Mouse (Mus musculus): ENCODE data around the gene Tpbpa.
"Not testable (repeated sequence)": the region's sequence is repeated elsewhere in the genome, so short reads cannot be mapped to it uniquely, and the experiment has no call there.

The Tpbpa gene

DNA sequence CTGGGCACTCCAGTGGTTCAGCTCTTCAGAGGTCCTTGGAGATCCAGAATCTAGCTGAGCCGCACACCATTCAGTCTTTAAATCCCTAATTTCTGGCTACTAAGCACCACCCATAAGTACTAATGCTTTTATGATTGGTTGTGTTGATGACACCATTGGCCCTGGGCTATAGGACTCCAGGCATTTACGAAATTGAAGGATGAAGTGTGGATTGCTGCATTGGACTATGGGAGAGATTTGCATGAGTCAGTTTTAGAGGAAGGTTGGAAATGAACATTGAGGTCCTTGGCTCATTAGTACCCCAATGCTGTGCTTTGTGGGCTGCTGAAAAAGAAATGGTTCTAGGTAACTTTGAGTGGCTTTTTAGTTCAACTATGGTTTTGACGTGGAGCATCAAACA, at the start of gene Tpbpa:
TSS of gene Tpbpa (minus strand) at position 101 of the 400 bp plus-strand sequence.
- not testable (repeated sequence) for DNase-seq (ENCODE audit: low spot score)

DNA sequence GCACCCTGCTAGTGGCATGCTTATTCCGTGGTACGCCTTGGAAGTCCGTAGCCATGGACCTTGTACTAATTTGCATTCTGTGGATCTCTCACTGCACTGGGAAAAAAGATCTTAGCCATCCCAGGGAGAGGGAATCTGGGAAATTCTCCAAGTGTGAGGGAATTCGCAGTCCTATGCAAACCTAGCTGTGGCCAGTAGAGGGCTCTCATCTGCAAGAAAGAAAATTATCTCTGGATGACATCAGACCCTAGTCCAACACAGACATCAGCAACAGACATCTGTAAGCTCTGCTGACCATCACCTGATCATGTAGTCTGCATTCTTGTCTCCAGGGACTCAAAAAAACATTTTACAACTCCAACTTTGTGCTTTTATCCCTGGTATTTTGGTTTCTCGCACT, 45.1 kb upstream of the Tpbpa start:
- DNase-seq (ENCODE audit: low spot score) = not testable (repeated sequence)

DNA sequence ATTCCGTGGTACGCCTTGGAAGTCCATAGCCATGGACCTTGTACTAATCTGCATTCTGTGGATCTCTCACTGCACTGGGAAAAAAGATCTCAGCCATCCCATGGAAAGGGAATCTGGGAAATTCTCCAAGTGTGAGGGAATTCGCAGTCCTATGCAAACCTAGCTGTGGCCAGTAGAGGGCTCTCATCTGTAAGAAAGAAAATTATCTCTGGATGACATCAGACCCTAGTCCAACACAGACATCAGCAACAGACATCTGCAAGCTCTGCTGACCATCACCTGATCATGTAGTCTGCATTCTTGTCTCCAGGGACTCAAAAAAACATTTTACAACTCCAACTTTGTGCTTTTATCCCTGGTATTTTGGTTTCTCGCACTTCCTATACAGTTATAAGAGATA, 30.5 kb upstream of the Tpbpa start:
- not testable (repeated sequence) for DNase-seq (ENCODE audit: low spot score)

DNA sequence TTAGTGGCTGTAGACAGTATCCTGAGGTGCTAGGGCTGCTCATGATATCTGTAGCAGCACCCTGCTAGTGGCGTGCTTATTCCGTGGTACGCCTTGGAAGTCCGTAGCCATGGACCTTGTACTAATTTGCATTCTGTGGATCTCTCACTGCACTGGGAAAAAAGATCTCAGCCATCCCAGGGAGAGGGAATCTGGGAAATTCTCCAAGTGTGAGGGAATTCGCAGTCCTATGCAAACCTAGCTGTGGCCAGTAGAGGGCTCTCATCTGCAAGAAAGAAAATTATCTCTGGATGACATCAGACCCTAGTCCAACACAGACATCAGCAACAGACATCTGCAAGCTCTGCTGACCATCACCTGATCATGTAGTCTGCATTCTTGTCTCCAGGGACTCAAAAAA, 22.2 kb upstream of the Tpbpa start:
- DNase-seq (ENCODE audit: low spot score) = not testable (repeated sequence)

DNA sequence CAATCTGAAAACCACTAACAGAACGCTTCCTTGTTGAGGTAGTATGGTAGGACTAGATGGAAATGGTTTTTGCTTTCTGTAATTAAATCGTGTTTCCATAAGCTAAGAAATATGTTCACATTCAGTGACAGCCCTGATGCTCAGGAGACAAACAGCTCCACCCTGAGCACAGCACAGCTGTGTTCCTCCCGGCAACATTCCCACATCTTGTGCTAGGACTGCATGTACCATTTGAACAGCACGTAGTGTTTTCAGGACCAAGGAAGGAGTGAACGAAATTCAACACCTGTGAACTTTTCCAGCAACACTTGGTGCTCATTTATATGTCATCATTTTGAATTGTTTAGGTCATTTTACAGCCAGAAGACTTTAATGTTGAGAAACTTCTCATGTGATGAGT, 19.9 kb upstream of the Tpbpa start:
- no peak for DNase-seq (ENCODE audit: low spot score)

DNA sequence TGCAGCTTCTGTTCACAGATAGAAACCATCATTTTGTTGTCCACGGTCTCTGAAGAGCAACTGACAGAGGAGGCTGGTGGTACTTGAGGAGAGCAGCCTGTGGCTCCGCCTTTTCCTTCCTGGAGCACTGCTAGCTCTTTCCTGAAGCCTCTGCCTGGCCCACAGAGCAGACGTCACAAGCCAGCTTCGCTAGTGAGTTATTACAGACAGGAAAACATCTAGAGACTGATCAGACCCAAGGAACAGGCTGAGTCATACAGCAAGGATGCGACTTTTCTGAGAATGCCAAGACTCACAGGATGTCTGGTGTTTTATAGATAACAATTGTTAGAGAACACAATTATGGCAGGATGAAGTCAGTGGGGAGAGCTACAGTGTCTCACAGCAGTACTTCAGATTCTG, 5.3 kb downstream of the Tpbpa start, which contains the start of the genes Gm49391 and Ctla2a:
TSS of gene Gm49391 (minus strand) at position 72 of the 402 bp plus-strand sequence.
TSS of gene Ctla2a (minus strand) at position 126 of the 402 bp plus-strand sequence.
- no peak for DNase-seq (ENCODE audit: low spot score)

DNA sequence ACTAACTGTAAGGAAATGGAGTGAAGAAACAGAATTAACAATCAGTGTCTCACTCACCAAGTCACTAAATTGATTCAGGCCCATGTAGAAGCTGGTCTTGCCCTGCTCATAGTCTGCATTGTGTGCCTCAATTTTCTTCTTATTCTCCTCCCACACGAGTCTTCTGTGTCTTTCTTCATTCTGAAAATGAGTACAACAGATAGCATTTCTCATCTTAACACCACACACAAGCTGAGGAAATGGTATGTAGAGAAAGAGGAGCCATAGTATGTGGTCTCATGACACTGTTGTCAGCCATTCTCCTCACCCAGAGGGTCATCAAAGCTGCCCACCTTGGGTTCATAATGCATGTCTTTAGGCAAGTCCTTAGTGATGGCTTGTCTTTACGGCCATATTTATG, 6.3 kb downstream of the Tpbpa start, which contains the start of gene Gm49393:
TSS of gene Gm49393 (minus strand) at position 101 of the 400 bp plus-strand sequence.
- DNase-seq (ENCODE audit: low spot score) = not testable (repeated sequence)

DNA sequence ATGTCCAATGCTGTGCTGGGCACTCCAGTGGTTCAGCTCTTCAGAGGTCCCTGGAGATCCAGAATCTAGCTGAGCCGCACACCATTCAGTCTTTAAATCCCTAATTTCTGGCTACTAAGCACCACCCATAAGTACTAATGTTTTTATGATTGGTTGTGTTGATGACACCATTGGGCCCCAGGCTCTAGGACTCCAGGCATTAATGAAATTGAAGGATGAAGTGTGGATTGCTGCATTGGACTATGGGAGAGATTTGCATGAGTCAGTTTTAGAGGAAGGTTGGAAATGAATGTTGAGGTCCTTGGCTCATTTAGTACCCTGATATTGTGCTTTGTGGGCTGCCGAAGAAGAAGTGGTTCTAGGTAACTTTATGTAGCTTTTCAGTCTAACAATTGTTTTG, 37.0 kb downstream of the Tpbpa start, which contains the start of gene Tpbpb:
TSS of gene Tpbpb (minus strand) at position 101 of the 400 bp plus-strand sequence.
- DNase-seq (ENCODE audit: low spot score) = not testable (repeated sequence)

DNA sequence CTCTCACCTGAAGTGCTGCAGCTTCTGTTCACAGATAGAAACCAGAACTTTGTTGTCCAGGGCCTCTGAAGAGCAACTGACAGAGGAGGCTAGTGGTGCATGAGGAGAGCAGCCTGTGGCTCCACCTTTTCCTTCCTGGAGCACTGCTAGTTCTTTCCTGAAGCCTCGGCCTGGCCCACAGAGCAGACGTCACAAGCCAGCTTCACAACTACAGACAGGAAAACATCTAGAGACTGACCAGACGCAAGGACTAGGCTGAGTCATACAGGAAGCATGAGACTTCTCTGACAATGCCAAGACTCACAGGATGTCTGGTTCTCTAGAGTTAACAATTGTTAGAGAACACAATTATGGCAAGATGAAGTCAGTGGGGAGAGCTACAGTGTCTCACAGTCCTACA, 44.5 kb downstream of the Tpbpa start, which contains the start of gene Ctla2b:
TSS of gene Ctla2b (minus strand) at position 120 of the 400 bp plus-strand sequence.
- no peak for DNase-seq (ENCODE audit: low spot score)

DNA sequence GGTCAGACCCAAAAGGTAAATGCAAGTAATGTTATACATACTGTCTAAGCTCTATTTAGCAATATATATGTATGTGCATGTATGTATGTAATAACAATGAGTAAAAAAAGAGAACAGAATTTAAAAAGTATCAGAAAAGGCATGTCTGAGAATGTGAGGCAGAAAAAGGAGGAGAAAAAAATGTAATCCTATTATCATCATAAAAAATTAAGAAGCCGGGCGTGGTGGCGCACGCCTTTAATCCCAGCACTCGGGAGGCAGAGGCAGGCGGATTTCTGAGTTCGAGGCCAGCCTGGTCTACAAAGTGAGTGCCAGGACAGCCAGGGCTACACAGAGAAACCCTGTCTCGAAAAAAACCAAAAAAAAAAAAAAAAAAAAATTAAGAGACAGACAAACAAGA, 45.0 kb downstream of the Tpbpa start, which contains the start of gene Gm49392:
TSS of gene Gm49392 (minus strand) at position 101 of the 400 bp plus-strand sequence.
- not testable (repeated sequence) for DNase-seq (ENCODE audit: low spot score)

DNA sequence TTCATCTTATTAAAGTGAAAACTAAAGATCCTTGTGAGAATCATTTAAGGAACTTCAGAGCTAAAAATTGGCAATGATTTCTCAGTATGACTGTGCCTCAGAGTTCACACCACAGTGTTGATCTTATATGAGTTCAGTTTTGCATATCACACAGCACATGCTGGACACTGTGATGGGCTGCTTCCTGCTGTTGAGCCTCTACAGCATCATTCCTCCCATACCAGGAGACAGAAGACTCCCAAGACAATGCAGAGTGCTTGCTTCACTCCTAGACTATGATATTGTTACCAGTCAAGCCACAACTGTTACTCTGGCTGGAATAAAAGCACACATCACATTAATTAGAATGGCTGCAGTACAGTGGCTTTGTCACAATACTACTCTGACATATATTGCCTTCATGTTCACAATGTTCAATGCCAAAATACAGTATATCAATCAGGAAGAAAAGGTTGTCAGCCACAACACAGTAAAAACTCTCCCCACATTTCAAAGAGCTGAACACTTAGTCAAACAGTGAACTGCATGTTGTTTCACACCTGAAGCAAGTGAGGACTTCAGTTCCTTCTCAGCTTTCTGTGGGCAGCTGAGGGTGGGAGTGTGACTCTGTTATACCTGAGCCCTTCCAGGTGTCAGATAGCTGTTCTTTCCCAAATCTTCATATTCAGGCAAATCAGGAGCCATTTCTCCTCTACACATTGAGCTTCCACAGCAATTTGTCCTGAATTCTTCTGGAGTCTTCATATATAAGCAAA, 46.2 kb downstream of the Tpbpa start:
- DNase-seq (ENCODE audit: low spot score) = no peak

DNA sequence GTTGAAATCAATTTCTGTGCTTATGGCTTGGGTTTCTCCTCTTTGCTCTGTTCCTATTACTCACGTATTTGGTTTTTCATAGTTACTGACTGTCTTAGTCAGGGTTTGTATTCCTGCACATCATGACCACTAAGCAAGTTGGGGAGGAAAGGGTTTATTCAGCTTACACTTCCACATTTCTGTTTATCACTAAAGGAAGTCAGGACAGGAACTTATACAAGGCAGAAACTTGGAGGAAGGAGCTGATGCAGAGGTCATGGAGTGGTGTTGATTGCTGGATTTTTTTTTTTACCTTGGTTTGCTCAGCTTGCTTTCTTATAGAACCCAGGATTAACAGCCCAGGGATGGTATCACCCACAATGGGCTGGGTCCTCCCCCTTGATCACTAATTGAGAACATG, 49.5 kb downstream of the Tpbpa start:
- no peak for DNase-seq (ENCODE audit: low spot score)

All from testis, postnatal 10 days (tissue).